Mouse (Mus musculus): ENCODE data around the gene Mbd5. TPM values are rescaled to one million over a fixed set of nuclear protein-coding genes. Genes with fewer than 3 reads are reported as not detected.

Mbd5 gene
- polyA plus RNA-seq, 1 experiment from 2014 or later: 27.5 TPM

DNA sequence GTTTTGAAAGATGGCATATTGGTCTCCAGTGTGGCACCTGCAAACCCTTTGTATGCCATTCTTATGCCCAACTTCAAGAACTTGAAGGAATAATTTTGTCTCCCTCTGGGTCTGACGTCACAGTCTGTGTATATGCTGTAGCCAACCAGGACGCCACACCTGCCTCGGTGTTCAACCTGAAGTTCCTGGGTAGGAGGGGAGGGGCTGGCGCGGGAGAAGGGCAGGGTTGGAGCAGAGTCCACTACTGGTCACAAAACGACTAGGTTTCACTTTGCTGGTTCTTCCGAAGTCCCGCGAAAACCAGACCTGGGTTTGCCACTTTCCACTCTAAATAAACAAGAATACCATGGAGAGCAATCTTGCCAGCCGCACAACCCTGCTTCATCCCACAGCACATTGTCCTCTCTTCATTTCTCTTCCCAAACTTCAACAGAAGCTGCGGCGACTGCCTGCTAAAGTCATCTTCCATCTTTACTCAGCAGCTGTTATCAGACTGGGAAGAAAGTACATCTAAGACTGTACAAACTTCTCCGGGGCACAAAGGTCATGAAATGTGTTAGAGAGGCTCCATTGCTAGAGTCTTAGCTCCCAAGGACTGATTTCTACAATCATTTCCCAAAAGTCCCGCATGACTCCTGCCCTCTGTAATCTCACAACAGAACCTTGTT, 417.7 kb downstream of the Mbd5 start:
- Histone ChIP-seq H3K36me3 (ENCODE audit: control insufficient read depth, insufficient read depth, low read length) (no peaks in the 10 kb centered on the region), H3K27ac (ENCODE audit: low read length) (no peak overlapping the region), H3K9ac (ENCODE audit: low read length) (no peak overlapping the region), H3K4me2 (ENCODE audit: low read depth, low read length) (no peak overlapping the region), H3K9me3 (replicated peaks; ENCODE audit: control insufficient read depth, low read length) (no peaks in the 10 kb centered on the region), H3K4me3 (replicated peaks; ENCODE audit: low read length) (no peak overlapping the region), H3K4me1 (ENCODE audit: control insufficient read depth, insufficient read depth, low read length) (no peaks in the 10 kb centered on the region), H3K27me3 (ENCODE audit: control insufficient read depth, insufficient read depth, low read length) (no peaks in the 10 kb centered on the region)
- ATAC-seq (ENCODE audit: insufficient read depth, low FRiP score): no peak
- 80% methylated on average over 14 of the region's 14 CpGs for WGBS

DNA sequence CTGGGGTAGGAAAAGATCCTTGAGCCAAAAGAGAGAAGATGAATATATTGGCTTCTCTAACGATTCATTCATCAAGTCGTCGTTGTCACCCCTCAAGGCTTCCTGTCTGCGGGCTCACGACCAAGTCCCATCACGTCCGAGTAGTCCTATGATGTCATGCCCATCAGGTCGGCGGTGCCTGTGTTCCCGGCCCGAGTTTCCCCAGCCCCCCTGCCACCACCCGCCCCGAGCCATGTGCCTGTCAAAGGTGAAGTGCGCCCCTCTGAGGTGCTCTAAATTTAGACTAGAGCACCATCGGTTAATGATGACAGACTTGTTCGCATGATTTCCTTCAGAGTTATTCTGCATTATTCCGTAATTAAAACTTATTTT, 418.2 kb downstream of the Mbd5 start:
- no peak for ATAC-seq (ENCODE audit: insufficient read depth, low FRiP score)
- Histone ChIP-seq H3K4me3 (replicated peaks; ENCODE audit: low read length) (no peak overlapping the region), H3K9ac (ENCODE audit: low read length) (no peak overlapping the region), H3K27ac (ENCODE audit: low read length) (no peak overlapping the region), H3K36me3 (ENCODE audit: control insufficient read depth, insufficient read depth, low read length) (no peaks in the 10 kb centered on the region), H3K4me1 (ENCODE audit: control insufficient read depth, insufficient read depth, low read length) (no peaks in the 10 kb centered on the region), H3K27me3 (ENCODE audit: control insufficient read depth, insufficient read depth, low read length) (no peaks in the 10 kb centered on the region), H3K4me2 (ENCODE audit: low read depth, low read length) (no peak overlapping the region), H3K9me3 (replicated peaks; ENCODE audit: control insufficient read depth, low read length) (no peaks in the 10 kb centered on the region)
- 67% methylated on average over 17 of the region's 17 CpGs for WGBS

DNA sequence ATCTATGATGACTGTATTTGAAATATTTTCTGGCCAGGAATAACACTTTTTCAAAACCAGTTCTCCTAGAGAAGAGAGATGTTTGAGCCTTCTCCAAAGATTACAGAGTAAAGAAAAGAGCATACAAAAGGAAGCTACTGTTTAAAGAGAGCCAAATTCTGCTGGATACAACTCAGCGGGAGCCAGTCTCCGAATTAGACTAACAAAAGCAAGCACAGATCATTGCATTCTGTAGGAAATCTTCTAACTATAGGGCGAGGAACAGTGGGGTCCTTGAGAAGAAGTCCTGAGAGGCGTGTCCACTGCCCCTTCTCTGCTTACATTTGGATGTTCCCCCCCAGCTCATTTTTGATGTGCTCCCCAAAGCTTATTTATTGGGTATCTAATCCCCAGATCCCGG, 422.3 kb downstream of the Mbd5 start:
- no peak overlapping the region for H3K9ac ChIP-seq (ENCODE audit: low read length)
- H3K27me3 ChIP-seq (ENCODE audit: control insufficient read depth, insufficient read depth, low read length): no peaks in the 10 kb centered on the region
- no peak overlapping the region for H3K4me2 ChIP-seq (ENCODE audit: low read depth, low read length)
- H3K36me3 ChIP-seq (ENCODE audit: control insufficient read depth, insufficient read depth, low read length): no peaks in the 10 kb centered on the region
- H3K4me1 ChIP-seq (ENCODE audit: control insufficient read depth, insufficient read depth, low read length): no peaks in the 10 kb centered on the region
- no peak overlapping the region for H3K27ac ChIP-seq (ENCODE audit: low read length)
- ATAC-seq (ENCODE audit: insufficient read depth, low FRiP score): no peak
- H3K9me3 ChIP-seq (replicated peaks; ENCODE audit: control insufficient read depth, low read length): no peaks in the 10 kb centered on the region
- no peak overlapping the region for H3K4me3 ChIP-seq (replicated peaks; ENCODE audit: low read length)
- 80% methylated on average over 5 of the region's 5 CpGs for WGBS

DNA sequence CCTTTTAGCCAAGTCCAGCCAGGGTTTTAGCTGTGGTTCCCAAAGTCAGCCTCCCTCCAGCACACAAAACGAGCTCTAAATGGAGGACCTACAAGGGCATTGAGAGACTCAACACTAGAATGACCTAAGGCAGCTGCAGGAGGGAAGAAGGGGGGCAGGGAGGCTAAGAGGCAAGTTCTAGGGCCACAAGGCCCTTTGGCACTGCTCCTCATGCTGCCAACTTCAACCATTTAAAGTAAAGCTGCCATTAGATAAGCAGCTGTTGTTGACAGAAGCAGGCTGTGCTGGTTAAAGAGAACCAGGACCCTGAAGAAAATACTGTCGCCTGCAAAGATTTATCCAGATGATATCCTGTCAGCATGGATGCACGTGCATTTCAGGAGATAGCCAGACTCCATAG, 423.3 kb downstream of the Mbd5 start:
- H3K9ac ChIP-seq (ENCODE audit: low read length): no peak overlapping the region
- H3K27me3 ChIP-seq (ENCODE audit: control insufficient read depth, insufficient read depth, low read length): no peaks in the 10 kb centered on the region
- H3K27ac ChIP-seq (ENCODE audit: low read length): no peak overlapping the region
- no peak overlapping the region for H3K4me2 ChIP-seq (ENCODE audit: low read depth, low read length)
- WGBS: 47% methylated on average over 3 of the region's 3 CpGs
- no peaks in the 10 kb centered on the region for H3K36me3 ChIP-seq (ENCODE audit: control insufficient read depth, insufficient read depth, low read length)
- no peaks in the 10 kb centered on the region for H3K4me1 ChIP-seq (ENCODE audit: control insufficient read depth, insufficient read depth, low read length)
- H3K4me3 ChIP-seq (replicated peaks; ENCODE audit: low read length): no peak overlapping the region
- no peaks in the 10 kb centered on the region for H3K9me3 ChIP-seq (replicated peaks; ENCODE audit: control insufficient read depth, low read length)
- no peak for ATAC-seq (ENCODE audit: insufficient read depth, low FRiP score)

Other genes with a start within 250 kb of the Mbd5 start
- gene Acvr2a, start 135.4 kb upstream of the Mbd5 start, polyA plus RNA-seq (2015; fragmentation: Nextera tagmentation; extraction: Ambion mirVana): 13.1 TPM in 2 replicates
- gene Orc4, start 769 bp downstream of the Mbd5 start, polyA plus RNA-seq (2015; fragmentation: Nextera tagmentation; extraction: Ambion mirVana): 90.8 and 102 TPM in 2 replicates